Mouse (Mus musculus): ENCODE results near the gene Cuedc2. TPM values are rescaled to one million over a fixed set of nuclear protein-coding genes. Genes with fewer than 3 reads are reported as not detected.

Cuedc2 gene
- polyA plus RNA-seq, 1 experiment from 2014 or later = 99.1 TPM

MicroRNAs encoded within 50 kb of the gene (microRNA counts, 519-probe panel; counts per million panel counts)
- microRNA mmu-miR-146b = 582 counts per million, percentile 70 among the panel's probes with 10 or more counts

Small RNA genes lying within 50 kb of the gene (microRNA-seq; reads per million reads assigned to microRNA genes)
- 2.5 reads per million for gene Mir146b

Other genes with a start within 250 kb of the Cuedc2 start
- not detected in 2 replicates for gene Elovl3, start 206.8 kb downstream of the Cuedc2 start, polyA plus RNA-seq (2016; fragmentation: Nextera tagmentation; extraction: Ambion mirVana)
- gene Pitx3, start 190.4 kb downstream of the Cuedc2 start, polyA plus RNA-seq (2016; fragmentation: Nextera tagmentation; extraction: Ambion mirVana) = 0.59 and 0.94 TPM in 2 replicates
- gene Gbf1, start 186.2 kb downstream of the Cuedc2 start, polyA plus RNA-seq (2016; fragmentation: Nextera tagmentation; extraction: Ambion mirVana) = 27.7 and 30.6 TPM in 2 replicates
- gene Nfkb2, start 34.4 kb downstream of the Cuedc2 start, polyA plus RNA-seq (2016; fragmentation: Nextera tagmentation; extraction: Ambion mirVana) = 5.6 and 6.1 TPM in 2 replicates
- 10.7 and 11.3 TPM in 2 replicates for gene Psd, start 11.5 kb downstream of the Cuedc2 start, polyA plus RNA-seq (2016; fragmentation: Nextera tagmentation; extraction: Ambion mirVana)
- gene Fbxl15, start 10.5 kb downstream of the Cuedc2 start, polyA plus RNA-seq (2016; fragmentation: Nextera tagmentation; extraction: Ambion mirVana) = 13.4 and 13.5 TPM in 2 replicates
- 13.2 and 14.5 TPM in 2 replicates for gene Mfsd13a, start 2.4 kb upstream of the Cuedc2 start, polyA plus RNA-seq (2016; fragmentation: Nextera tagmentation; extraction: Ambion mirVana)
- gene 2310034G01Rik, start 11.6 kb upstream of the Cuedc2 start, polyA plus RNA-seq (2016; fragmentation: Nextera tagmentation; extraction: Ambion mirVana) = 0.37 and 0.41 TPM in 2 replicates
- 71.5 and 72.9 TPM in 2 replicates for gene Actr1a, start 57.0 kb upstream of the Cuedc2 start, polyA plus RNA-seq (2016; fragmentation: Nextera tagmentation; extraction: Ambion mirVana)
- gene Sufu, start 58.2 kb upstream of the Cuedc2 start, polyA plus RNA-seq (2016; fragmentation: Nextera tagmentation; extraction: Ambion mirVana) = 12.4 TPM in 2 replicates
- 19.0 and 19.5 TPM in 2 replicates for gene Trim8, start 163.0 kb upstream of the Cuedc2 start, polyA plus RNA-seq (2016; fragmentation: Nextera tagmentation; extraction: Ambion mirVana)
- 37.2 and 38.4 TPM in 2 replicates for gene Arl3, start 234.5 kb upstream of the Cuedc2 start, polyA plus RNA-seq (2016; fragmentation: Nextera tagmentation; extraction: Ambion mirVana)
- 18.5 and 18.9 TPM in 2 replicates for gene Sfxn2, start 234.7 kb upstream of the Cuedc2 start, polyA plus RNA-seq (2016; fragmentation: Nextera tagmentation; extraction: Ambion mirVana)